Mouse (Mus musculus): ENCODE results near the gene Gm6588. TPM values are rescaled to one million over a fixed set of nuclear protein-coding genes. Genes with fewer than 3 reads are reported as not detected.

Gene Gm6588
- polyA plus RNA-seq, 1 experiment = not detected

DNA sequence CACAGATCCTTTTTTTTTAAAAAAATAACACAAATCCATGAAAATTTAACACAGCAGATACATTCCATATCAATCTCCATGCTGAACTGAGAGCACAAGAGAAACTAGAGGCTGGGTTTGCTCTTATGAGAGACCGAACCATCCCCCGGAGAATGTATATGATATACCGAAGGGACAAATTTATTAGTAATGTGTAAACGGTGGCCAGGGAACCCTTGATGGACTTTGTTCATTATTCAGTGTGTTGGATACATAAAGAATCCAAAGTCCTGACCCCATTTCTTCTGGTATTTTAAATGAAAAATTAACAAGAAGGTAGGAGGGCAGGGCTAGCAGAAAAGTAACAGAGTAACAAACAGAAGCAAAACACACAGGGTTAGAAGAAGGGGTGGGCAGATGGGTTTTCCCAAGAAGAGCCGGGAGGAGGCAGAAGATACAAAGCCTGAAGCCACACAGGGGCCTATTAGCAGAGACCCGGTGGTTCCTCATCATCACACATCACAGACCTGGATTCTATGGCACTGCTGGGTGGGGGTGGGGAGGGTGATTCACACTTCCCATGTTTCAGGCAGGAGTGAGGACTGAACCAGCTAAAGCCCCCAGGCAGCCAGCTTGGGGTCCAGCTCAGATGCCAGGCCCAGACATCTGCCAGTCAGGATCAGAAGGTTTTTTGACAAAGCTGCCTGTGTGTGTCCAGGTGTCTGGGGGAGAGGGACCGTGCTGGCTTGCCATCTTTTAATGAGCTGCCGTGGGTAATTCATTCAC lies 50.9 kb downstream of the Gm6588 start:
- no peak for TF ChIP-seq TAL1 (IDR thresholded peaks at IDR 0.05; ENCODE audit: low read length)
- no peaks in the 10 kb centered on the region; the same call in 1 of the 2 replicates for H3K9me3 ChIP-seq (ENCODE audit: control insufficient read depth, low read length)
- H3K4me1 ChIP-seq (ENCODE audit: control insufficient read depth) = peaks cover 18% of the 10 kb centered on the region
- H3K36me3 ChIP-seq (ENCODE audit: control insufficient read depth) = no peaks in the 10 kb centered on the region
- H3K27me3 ChIP-seq (ENCODE audit: control insufficient read depth) = no peaks in the 10 kb centered on the region
- H3K4me3 ChIP-seq (replicated peaks) = no peak overlapping the region

Other genes starting within 250 kb of the Gm6588 start
- gene Cryba4, start 196.9 kb upstream of the Gm6588 start, polyA plus RNA-seq (2012) = not detected in 2 replicates
- gene Crybb1, start 193.6 kb upstream of the Gm6588 start, polyA plus RNA-seq (2012) = not detected in 2 replicates
- gene Tpst2, start 172.7 kb upstream of the Gm6588 start, polyA plus RNA-seq (2012) = 1.5 and 1.9 TPM in 2 replicates
- 4.3 and 5.1 TPM in 2 replicates for gene Tfip11, start 123.1 kb upstream of the Gm6588 start, polyA plus RNA-seq (2012)
- 1.0 and 1.9 TPM in 2 replicates for gene Srrd, start 106.4 kb upstream of the Gm6588 start, polyA plus RNA-seq (2012)
- 1.3 and 1.4 TPM in 2 replicates for gene Hps4, start 106.3 kb upstream of the Gm6588 start, polyA plus RNA-seq (2012)
- 0.01 TPM in 1 of 2 replicates, not detected in the other for gene Gm6583, start 93.4 kb upstream of the Gm6588 start, polyA plus RNA-seq (2012)
- not detected in 2 replicates for gene Asphd2, start 54.6 kb upstream of the Gm6588 start, polyA plus RNA-seq (2012)
- not detected in 2 replicates for gene Sez6l, start 127.8 kb downstream of the Gm6588 start, polyA plus RNA-seq (2012)

Measured in erythroblast, embryonic 14.5 days (primary cell).